Mouse (Mus musculus): ENCODE data around the gene Wwp2.

GRCm38 (mm10) chr8:107455268-107455667 is 19.1 kb downstream of the Wwp2 start:
- TF ChIP-seq POLR2A (IDR thresholded peaks at IDR 0.05; ENCODE audit: low read depth, low read length) (no peak), CTCF (IDR thresholded peaks at IDR 0.05; ENCODE audit: borderline replicate concordance, insufficient read depth, low read length) (peak; percentile 91; the same call in 1 of the 2 replicates)
